Mouse (Mus musculus) liver, adult 2 months (tissue): ENCODE measurements around the gene Cavin2.

Experiments
- CTCF ChIP-seq: fragments of 200-500 bp; IDR thresholded peaks from 2 replicates; pipeline ENCODE4 v1.5.1; 2011; ENCODE audit warnings: low read depth, low read length, control low read depth
- POLR2A ChIP-seq: fragments of 200-500 bp; IDR thresholded peaks from 2 replicates; pipeline ENCODE4 v1.6.1; 2011; ENCODE audit warnings: low read length, control low read depth; ENCODE audit not compliant: insufficient read depth; ENCODE audit errors: extremely low read depth

DNA sequence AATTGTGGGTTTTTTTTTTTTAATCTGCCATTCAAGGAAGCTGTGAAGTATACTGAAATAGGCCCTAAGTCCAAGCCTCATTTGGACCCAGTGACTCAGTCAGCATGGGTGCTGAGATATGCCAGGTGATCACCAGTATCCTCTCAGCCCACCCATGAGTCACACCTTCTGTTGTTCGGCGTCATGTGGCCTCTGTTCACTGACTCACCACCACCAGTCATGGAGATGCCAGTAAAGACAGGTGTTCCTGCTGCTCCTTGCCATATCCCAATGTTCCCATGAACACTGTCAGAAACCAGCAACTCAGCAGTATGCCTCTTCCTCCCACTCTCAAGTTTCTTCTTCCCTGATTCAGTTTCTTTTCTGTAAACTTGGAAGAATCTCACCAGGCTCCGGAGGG is 45.6 kb upstream of the Cavin2 start:
- TF ChIP-seq POLR2A (no peak), CTCF (no peak)
